In genomic region chr4:150087161-150087889, GRCm38 (mm10) we compare ENCODE assay signal across 7 mouse cellular contexts. TPM values are rescaled to one million over a fixed set of nuclear protein-coding genes. Genes with fewer than 3 reads are reported as not detected.
DNase-seq lines count a peak whose midpoint lies in the region; ATAC-seq and TF ChIP-seq lines count a peak whose summit lies in the region.

TSS of gene Gpr157 (plus strand) at chr4:150087365.

- intact Hi-C loops in left cerebral cortex, postnatal 4 days (cut with DNase I): no loop called here

- peaks cover 5% of the 10 kb centered on the region for H3K9me3 ChIP-seq in embryonic facial prominence, embryonic 10.5 days
- H3K9me3 ChIP-seq in intestine, postnatal 0 days (ENCODE audit: control insufficient read depth): no peaks in the 10 kb centered on the region
- 0 out of 2 replicates have a peak, but pooled peaks cover 3% of the 10 kb centered on the region for H3K9me3 ChIP-seq in midbrain, embryonic 12.5 days

- ATAC-seq in intestine, postnatal 0 days: peak; percentile 96
- peak; percentile 96 for ATAC-seq in midbrain, embryonic 12.5 days (ENCODE audit: low FRiP score, low read depth)

- no peak; the same call in 1 of the 2 replicates for TF ChIP-seq POLR2A in small intestine, adult 2 months (IDR thresholded peaks at IDR 0.05; ENCODE audit: low read depth, low read length)

- H3K36me3 ChIP-seq in embryonic facial prominence, embryonic 10.5 days (replicated peaks): no peaks in the 10 kb centered on the region
- H3K36me3 ChIP-seq in intestine, postnatal 0 days (ENCODE audit: control insufficient read depth, insufficient read depth): no peaks in the 10 kb centered on the region
- no peaks in the 10 kb centered on the region for H3K36me3 ChIP-seq in midbrain, embryonic 12.5 days
- no peaks in the 10 kb centered on the region for H3K36me3 ChIP-seq in small intestine, adult 2 months (ENCODE audit: control insufficient read depth, insufficient read depth, low read length)

- H3K27ac ChIP-seq in embryonic facial prominence, embryonic 10.5 days (replicated peaks): peak within 1 kb of the TSS; percentile 77
- peak within 1 kb of the TSS; percentile 81 for H3K27ac ChIP-seq in intestine, postnatal 0 days (ENCODE audit: low read depth, low read length)
- H3K27ac ChIP-seq in midbrain, embryonic 12.5 days (replicated peaks): no peak within 1 kb of the TSS
- peak within 1 kb of the TSS; percentile 39 for H3K27ac ChIP-seq in small intestine, adult 2 months (ENCODE audit: insufficient read depth, low read depth, low read length)

- peak within 1 kb of the TSS; percentile 97 for H3K4me2 ChIP-seq in intestine, postnatal 0 days (replicated peaks; ENCODE audit: low read depth)
- peak within 1 kb of the TSS; percentile 99 for H3K4me2 ChIP-seq in midbrain, embryonic 12.5 days (replicated peaks)

- peaks cover 48% of the 10 kb centered on the region for H3K27me3 ChIP-seq in embryonic facial prominence, embryonic 10.5 days (replicated peaks; ENCODE audit: low read depth, poor library complexity, severe bottlenecking)
- H3K27me3 ChIP-seq in intestine, postnatal 0 days (replicated peaks; ENCODE audit: control insufficient read depth, insufficient read depth, low read length): no peaks in the 10 kb centered on the region
- H3K27me3 ChIP-seq in midbrain, embryonic 12.5 days: peaks cover 46% of the 10 kb centered on the region
- H3K27me3 ChIP-seq in small intestine, adult 2 months (ENCODE audit: control insufficient read depth, insufficient read depth, low read length): no peaks in the 10 kb centered on the region

- H3K9ac ChIP-seq in intestine, postnatal 0 days (ENCODE audit: low read depth, low read length): peak within 1 kb of the TSS; percentile 78
- H3K9ac ChIP-seq in midbrain, embryonic 12.5 days (replicated peaks): peak within 1 kb of the TSS; percentile 54

- peaks cover 27% of the 10 kb centered on the region for H3K4me1 ChIP-seq in embryonic facial prominence, embryonic 10.5 days
- peaks cover 14% of the 10 kb centered on the region; the same call in 1 of the 2 replicates for H3K4me1 ChIP-seq in intestine, postnatal 0 days (replicated peaks; ENCODE audit: control insufficient read depth, insufficient read depth, low read length)
- peaks cover 12% of the 10 kb centered on the region for H3K4me1 ChIP-seq in midbrain, embryonic 12.5 days
- peaks cover 8% of the 10 kb centered on the region for H3K4me1 ChIP-seq in small intestine, adult 2 months (ENCODE audit: control insufficient read depth, insufficient read depth, insufficient read length, low read length)

- TF ChIP-seq CTCF in intestine, postnatal 0 days (IDR thresholded peaks at IDR 0.05; ENCODE audit: low read depth): peak; percentile 70
- no peak for TF ChIP-seq CTCF in small intestine, adult 2 months (IDR thresholded peaks at IDR 0.05; ENCODE audit: extremely low read depth, insufficient read length, insufficient replicate concordance, low read depth, low read length)

- H3K4me3 ChIP-seq in embryonic facial prominence, embryonic 10.5 days: peak within 1 kb of the TSS; percentile 72
- H3K4me3 ChIP-seq in intestine, postnatal 0 days (ENCODE audit: low read depth, low read length): peak within 1 kb of the TSS; percentile 61
- peak within 1 kb of the TSS; percentile 53 for H3K4me3 ChIP-seq in midbrain, embryonic 12.5 days
- peak within 1 kb of the TSS; percentile 86 for H3K4me3 ChIP-seq in small intestine, adult 2 months (ENCODE audit: low read depth, low read length)

- DNase-seq in adrenal gland, adult 8-10 months: peak; percentile 93
- DNase-seq in embryonic facial prominence, embryonic 10.5 days (ENCODE audit: low spot score): peak; percentile 95
- DNase-seq in gonadal fat pad, adult 2 months (ENCODE audit: low read depth): peak; percentile 37
- DNase-seq in left cerebral cortex, postnatal 4 days: peak; percentile 91

- WGBS in embryonic facial prominence, embryonic 10.5 days: under 1% methylated on average over 56 of the region's 56 CpGs
- WGBS in intestine, postnatal 0 days: under 1% methylated on average over 51 of the region's 56 CpGs
- WGBS in midbrain, embryonic 12.5 days: under 1% methylated on average over 44 of the region's 56 CpGs
- under 1% methylated on average over 55 of the region's 56 CpGs for WGBS in small intestine, adult 2 months

RNA-seq across cellular contexts. Expression of gene Gpr157, which starts in this region (rescaled TPM):
- total RNA-seq in adrenal gland, adult 8-10 months (2022): 1 to 10 TPM; 1.4 to 3.3 (median 2.3) TPM
- 0.49 and 0.55 TPM in 2 replicates for polyA plus RNA-seq in embryonic facial prominence, embryonic 10.5 days (2016; fragmentation: Nextera tagmentation; extraction: Ambion mirVana)
- polyA plus RNA-seq in gonadal fat pad, adult 2 months (2012; rRNA removed): 7.0 TPM in 2 replicates
- polyA plus RNA-seq in intestine, postnatal 0 days (2015; fragmentation: Nextera tagmentation; extraction: Ambion mirVana): 2.5 and 3.2 TPM in 2 replicates
- 1 to 10 TPM; 1.2 to 1.5 TPM for total RNA-seq in left cerebral cortex, postnatal 4 days (2021)
- polyA plus RNA-seq in midbrain, embryonic 12.5 days (2016; fragmentation: Nextera tagmentation; extraction: Ambion mirVana): 0.43 and 0.58 TPM in 2 replicates
- 2.6 and 3.5 TPM in 2 replicates for polyA plus RNA-seq in small intestine, adult 2 months (2012; rRNA removed)

Comparison
In these comparisons a context has a peak if more than half of its experiments do, and no peak if none do; other contexts are left out.
1. Peak in DNase-seq, H3K4me3 ChIP-seq and H3K27ac ChIP-seq in embryonic facial prominence, embryonic 10.5 days; RNA of the gene not detected or under 1 TPM.
2. Peak in ATAC-seq, H3K4me3 ChIP-seq, H3K9ac ChIP-seq and H3K4me2 ChIP-seq in midbrain, embryonic 12.5 days; RNA of the gene not detected or under 1 TPM.
3. DNase-seq: peak in every context shown above with its lines; median percentile 95 in embryonic facial prominence, embryonic 10.5 days; 93 in adrenal gland, adult 8-10 months; 91 in left cerebral cortex, postnatal 4 days; 37 in gonadal fat pad, adult 2 months.